Mouse (Mus musculus): ENCODE measurements at regions not wholly inside any gene's neighbourhood (a gene's known extent, or its start where the extent isn't known, plus 50 kb on each side); places are given as distances from the start of the nearest gene placed in this dataset.
"Not testable (repeated sequence)": the region's sequence is repeated elsewhere in the genome, so short reads cannot be mapped to it uniquely, and the experiment has no call there.

GRCm38 (mm10) chr4:145455573-145455972, 55.0 kb upstream of the Zfp990 start:
- not testable (repeated sequence) for DNase-seq

- DNase-seq: no peak
These were observed 62.0 kb upstream of the Zfp990 start for GRCm38 (mm10) chr4:145448586-145448985.

- DNase-seq: not testable (repeated sequence)
These were observed 73.8 kb upstream of the Zfp990 start for GRCm38 (mm10) chr4:145436718-145437117.

GRCm38 (mm10) chr4:145434519-145434918, 76.0 kb upstream of the Zfp990 start:
- no peak for DNase-seq

GRCm38 (mm10) chr4:145434071-145434470, 76.5 kb upstream of the Zfp990 start:
- DNase-seq: no peak

GRCm38 (mm10) chr4:145433235-145433634, 77.3 kb upstream of the Zfp990 start:
- DNase-seq: not testable (repeated sequence)

- no peak for DNase-seq
These were observed 78.4 kb upstream of the Zfp990 start for GRCm38 (mm10) chr4:145431910-145432765.

GRCm38 (mm10) chr4:145417837-145418236, 92.7 kb upstream of the Zfp990 start:
- DNase-seq: not testable (repeated sequence)

- DNase-seq: no peak
These were observed 96.2 kb upstream of the Tnfrsf8 start for GRCm38 (mm10) chr4:145411141-145411540.

- DNase-seq: no peak
These were observed 95.0 kb upstream of the Tnfrsf8 start for GRCm38 (mm10) chr4:145409796-145410475.

GRCm38 (mm10) chr4:145406050-145406449, 91.1 kb upstream of the Tnfrsf8 start:
- not testable (repeated sequence) for DNase-seq

GRCm38 (mm10) chr4:145404230-145404629, 89.3 kb upstream of the Tnfrsf8 start:
- not testable (repeated sequence) for DNase-seq

GRCm38 (mm10) chr4:145378876-145379275, 63.9 kb upstream of the Tnfrsf8 start:
- not testable (repeated sequence) for DNase-seq

GRCm38 (mm10) chr4:145377306-145378067, 62.5 kb upstream of the Tnfrsf8 start:
- not testable (repeated sequence) for DNase-seq

- no peak for DNase-seq
These were observed 54.8 kb upstream of the Tnfrsf8 start for GRCm38 (mm10) chr4:145369753-145370152.

GRCm38 (mm10) chr4:145367274-145367822, 52.4 kb upstream of the Tnfrsf8 start:
- DNase-seq: no peak

- peak in 1 of 2 experiments; percentile 1 for DNase-seq
These were observed 51.3 kb upstream of the Tnfrsf8 start for GRCm38 (mm10) chr4:145366301-145366700.

GRCm38 (mm10) chr4:145365793-145366192, 50.8 kb upstream of the Tnfrsf8 start:
- not testable (repeated sequence) for DNase-seq
